Mouse (Mus musculus) right cerebral cortex, adult 2 months (tissue): ENCODE measurements around the gene Ift22.

Source experiments
- DNase-seq, 2 experiments: peaks; one replicate each; pipeline ENCODE4 v3.0.0; 2021 to 2022; ENCODE audit warnings: low spot score in 2 of 2

Ift22 gene

DNA sequence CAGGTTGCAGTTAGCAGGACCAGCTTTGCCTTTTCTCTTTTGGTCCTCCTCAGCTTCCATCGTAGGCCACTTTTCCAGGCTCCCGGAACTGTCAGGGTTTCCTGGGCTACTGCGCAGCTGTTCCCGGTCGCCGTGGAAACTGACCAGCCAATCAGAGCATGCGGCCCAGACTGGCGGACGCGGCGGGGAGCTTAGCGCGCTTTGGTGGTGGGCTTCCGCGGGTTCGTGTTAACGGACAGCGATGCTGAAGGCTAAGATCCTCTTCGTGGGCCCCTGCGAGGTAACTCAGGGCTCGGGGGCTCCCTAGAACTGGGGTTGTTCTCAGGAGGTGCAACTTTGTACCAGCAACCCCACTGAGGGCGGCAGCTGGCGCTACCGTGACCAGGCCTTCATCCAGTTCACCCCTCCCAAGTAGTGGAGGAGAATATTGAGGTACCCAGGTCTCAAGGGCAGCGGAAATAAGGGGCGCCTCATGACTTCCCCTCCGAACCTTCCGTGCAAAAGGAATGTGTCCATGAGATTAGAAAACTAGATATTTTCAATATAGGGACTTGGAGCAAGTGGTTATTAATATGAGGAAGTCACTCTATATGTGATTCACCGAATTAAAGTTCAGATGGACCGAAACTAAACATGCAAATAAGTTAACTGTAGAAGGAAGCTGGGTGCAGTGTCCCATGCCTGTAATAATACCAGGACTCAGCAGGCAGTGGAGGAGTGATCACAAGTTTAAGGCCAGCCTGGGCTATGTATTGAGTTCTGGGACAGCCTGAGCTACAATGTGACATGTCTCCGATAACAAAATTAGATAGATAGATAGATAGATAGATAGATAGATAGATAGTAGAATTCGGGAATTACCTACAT lies at the start of gene Ift22:
Gene Ift22 (plus strand): TSS at position 160 of the 867 bp plus-strand sequence.
- DNase-seq = peak; percentile 96 to 98

DNA sequence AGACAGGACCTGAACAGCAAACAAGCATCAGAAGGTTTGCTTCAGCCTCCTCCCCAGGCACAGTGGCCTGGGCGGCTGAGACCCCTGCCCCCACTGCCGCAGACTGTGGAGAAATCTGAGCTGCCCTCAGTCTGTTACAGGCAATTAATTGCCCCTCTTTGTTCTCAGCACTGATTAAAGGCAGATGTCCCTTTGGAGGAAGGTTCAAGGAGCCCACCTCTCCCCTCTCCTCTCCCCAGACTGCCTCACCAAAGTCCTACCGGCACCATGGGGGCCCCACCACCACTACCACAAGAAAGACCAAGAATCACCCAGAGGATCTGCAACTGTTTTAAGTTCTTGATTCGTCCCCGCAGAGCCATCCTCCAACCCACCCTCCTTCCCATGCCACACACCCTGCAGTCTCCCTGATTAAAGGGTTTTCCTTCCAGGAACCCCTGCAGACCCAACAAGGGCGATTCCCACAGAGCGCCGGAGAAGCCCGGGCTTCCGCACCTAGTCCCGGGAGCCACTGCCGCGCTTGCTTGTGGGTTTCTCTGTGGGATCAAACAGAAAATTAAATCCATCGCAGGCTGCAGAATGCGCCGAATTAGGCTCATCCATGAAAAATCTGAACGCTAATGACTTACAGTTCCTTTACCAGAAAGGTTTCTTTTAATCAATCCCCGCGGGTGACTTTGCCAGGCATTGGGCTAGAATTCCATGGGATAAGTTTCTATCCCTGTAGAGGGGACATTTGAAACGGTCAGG lies 46.6 kb upstream of the Ift22 start:
- DNase-seq = no peak

DNA sequence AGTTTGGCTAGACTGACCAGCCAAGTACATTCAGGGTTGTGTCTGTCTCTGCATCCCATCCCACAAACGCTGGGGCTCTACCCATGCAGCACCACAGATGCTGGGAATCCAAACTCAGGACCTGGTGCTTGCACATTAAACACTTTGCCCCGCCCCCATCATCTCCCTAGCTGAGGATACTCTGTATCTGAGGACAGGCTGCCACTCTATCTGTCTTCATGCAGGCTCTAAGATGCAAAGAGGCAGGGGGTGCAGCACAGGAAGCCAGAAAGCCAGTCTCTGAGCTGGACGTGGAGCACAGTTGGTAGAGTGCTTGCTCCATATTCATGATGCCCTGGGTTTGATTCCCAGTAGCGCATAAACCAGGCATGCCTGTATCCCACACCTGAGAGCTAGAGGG lies 45.1 kb upstream of the Ift22 start:
- no peak for DNase-seq

DNA sequence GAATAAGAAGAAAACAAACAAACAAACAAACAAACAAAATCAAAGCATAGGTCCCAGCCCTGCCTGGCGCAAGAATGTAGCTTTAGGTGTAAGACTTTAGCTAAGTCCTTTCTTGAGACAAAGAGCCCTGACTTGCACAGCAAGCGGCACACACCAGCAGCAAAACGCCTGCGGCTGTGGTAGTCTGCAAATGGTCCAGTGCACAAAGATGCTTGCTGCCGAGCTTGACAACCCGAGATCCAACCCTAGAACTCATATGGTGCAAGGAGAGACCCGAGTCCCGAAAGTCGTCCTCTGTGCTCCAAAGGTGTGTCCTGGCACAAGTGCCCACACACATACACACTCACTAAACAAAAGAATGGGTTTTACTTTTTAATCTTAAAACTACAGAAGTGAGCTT lies 44.7 kb upstream of the Ift22 start:
- DNase-seq = no peak

DNA sequence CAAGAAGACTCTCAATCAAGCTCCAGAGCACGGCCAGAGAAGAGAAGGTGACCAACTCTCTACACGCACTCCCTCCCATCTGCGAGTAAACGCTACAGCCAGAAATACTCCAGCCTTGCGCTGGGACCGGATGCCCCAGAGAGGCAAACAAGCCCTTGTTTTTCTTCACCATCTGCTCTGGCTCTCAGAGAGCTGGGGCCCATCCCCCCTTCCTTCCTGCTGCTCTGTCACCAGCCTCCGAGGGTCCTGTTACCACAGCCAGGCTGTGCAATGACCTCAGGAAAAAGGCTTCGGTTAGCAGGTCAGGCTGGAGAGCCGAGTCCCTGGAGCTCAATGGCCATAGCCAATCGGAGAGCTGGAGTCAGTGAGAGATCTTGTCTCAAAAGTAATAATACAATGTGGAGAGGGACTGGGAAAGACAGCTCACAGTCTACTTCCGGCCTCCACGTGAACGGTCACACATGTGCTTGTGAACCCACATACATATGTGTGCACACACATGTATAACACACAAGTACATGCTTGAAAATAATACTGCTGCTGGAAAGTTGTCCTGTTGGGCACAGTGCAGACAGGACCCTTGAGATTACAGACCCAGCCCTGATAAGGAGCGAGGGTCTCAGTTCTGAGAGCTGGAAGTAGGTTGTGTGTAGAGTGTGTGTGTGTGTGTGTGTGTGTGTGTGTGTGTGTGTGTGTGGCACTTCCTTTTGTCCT lies 43.8 kb upstream of the Ift22 start:
- peak; percentile 19 to 21 for DNase-seq

DNA sequence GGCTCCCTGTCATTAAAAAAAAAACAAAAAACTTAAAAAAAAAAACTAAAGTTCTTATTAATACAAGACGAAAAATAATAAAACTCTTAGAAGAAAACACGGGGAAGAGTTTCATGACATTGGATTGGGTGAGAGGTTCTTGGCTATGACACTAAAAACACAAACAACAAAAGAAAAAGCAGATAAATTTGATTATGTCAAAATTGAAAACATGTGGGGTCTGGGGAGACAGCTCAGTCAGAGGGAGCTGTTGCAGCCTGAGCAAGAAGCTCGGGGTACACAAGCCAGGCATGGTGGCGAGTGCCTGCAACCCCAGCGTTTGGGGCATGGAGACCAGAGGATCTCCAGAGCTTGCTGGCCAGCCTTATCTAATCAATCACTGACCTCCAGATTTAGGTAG lies 40.2 kb upstream of the Ift22 start:
- DNase-seq = no peak

DNA sequence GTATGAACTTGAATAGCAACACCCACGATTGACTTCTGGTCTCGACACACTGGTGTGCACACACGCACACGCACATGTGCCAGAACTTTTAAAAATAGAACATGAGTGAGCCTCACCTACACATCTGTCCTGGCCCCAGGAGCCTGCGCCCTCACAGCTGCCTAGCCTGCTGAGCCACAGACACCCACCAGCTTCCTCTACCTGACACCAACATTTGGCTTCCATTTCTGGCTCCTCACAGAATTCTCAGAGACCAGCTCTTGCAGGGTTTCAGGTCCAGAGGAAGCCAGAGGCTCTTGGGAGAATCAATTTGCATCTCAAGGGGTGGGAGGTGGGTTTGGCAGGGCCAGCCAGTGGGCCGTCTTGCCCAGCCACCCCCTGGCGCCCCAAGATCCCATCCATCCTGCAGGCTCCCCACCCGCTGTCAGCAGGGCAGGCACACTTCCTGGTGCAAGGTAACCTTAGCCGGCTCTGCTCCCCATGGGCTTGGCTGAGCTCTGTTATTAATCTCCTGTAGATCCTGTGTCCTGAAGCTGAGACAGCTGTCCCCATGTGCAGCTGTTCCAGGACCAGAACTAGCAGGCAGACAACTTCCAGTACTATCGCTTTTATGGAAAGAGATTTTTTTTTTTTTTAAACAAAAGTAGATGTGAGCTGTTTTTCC lies 38.4 kb upstream of the Ift22 start:
- DNase-seq = no peak

DNA sequence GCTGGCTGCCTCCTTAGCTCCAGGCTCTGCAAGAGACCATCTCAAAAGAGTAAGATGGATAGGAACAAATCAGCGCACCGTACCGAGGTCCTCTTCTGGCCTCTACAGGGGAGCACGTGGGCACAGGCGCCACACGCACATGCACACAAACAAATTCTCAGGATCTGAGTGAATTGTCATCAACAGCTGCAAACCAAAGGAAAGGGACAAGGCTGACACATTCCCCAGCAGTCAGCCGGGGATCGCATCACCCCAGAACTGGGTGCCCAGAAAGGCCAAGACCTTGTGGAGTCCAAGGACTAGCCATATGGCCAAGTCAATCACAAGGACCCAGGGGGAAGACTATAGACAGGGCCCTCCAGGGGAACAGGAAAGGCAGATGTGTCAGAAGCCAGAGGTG lies 35.5 kb upstream of the Ift22 start:
- DNase-seq = no peak

DNA sequence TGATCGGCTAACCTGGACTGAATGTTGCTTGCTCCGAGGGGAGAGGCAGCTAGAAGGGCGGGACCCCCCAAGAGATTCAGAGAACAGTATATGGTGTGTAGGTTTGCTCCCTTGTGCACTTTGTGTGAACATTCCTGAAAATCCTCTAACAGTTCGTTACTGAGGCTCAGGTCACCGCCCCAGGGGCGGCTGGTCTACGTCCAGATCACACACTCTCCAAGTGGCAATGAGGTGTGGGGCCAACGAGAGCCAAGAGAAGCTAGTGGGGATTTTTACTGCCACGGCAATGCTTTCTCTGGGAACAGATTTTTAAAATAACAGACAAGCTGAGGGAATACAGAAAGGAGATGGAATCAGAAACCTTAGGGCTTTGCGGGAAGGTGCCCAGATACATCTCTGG lies 33.7 kb upstream of the Ift22 start:
- no peak for DNase-seq

DNA sequence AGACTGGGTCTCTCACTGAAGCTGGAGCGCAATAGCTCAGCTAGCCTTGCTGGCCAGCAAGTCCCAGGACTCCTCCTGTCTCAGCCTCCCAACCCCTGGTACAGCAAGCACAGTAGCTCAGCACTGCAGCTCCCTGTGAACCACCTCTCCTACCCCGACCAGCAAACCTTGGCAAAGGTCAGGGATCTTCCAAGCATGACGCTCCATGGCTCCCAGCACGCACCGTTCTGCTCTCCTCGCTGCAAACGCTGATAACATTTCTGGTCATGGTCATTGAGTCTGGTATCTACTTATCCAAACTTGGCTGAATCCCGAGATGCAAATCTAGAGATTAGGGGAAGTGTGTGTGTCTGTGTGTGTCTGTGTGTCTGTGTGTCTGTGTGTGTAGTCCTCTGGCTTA lies 27.8 kb upstream of the Ift22 start:
- no peak for DNase-seq

DNA sequence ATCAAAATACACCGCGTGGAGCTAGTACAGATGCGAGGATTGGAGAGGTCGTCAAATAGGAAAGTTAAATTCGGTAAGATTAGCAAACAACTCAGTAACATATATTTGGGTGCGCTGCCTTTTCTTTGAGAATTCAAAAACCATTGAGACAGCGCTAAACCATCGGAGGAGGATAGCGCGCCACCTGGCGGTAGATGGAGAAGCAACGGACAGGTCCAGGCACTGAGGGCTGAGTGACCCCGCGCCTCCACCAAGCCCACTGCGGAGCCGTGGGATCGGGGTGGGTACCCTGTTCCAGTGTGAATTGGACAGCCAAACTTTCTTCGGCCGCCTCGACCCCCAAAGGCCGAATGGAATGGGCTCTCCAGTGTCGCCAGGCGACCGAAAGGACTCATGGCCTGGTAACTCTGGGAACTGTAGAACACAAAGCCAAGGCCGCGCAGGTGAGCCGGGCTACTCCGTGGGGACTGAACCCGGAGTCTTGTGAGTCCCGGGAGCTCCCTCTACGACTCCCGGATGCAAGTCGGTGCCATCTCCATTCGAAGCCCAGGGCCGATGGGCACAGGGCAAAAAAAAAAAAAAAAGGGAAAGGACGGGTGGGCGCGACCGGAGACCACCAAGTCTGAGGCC lies 26.5 kb upstream of the Ift22 start:
- peak; percentile 89 to 91 for DNase-seq

DNA sequence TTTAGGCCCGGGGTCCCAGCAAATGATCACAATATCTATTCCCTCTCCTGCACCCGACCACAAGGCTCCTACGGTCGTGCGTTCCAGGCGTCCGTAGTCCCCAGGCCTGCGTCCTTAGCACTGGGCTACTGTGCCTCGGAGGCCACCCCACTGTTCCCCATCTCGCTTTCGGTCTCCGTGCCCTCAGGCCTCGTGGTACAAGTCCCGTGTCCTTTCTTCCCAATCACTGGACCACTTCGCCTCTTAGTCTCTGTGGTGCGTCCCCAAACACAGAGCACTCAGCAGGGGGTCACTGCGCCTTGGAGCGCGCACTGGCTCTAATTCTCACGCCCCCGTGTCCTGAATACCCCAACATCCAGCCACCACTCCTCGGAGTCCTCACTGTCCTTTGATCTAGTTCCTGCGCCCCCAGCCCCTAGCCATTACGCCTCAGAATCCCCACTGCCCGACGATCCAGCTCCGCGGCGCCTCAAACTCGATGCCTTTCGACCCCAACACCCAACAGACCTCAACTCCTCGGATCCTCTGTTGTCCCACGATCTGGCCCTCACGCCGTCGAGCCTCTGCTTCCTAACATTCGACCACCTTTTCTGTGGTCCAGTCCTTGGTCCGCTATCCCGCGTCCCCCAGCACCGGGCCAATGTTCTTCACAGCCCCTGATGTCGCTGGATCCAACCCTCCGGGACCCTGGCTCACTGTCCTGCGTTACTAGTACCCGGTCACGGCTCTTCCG lies 25.7 kb upstream of the Ift22 start:
- DNase-seq = no peak

DNA sequence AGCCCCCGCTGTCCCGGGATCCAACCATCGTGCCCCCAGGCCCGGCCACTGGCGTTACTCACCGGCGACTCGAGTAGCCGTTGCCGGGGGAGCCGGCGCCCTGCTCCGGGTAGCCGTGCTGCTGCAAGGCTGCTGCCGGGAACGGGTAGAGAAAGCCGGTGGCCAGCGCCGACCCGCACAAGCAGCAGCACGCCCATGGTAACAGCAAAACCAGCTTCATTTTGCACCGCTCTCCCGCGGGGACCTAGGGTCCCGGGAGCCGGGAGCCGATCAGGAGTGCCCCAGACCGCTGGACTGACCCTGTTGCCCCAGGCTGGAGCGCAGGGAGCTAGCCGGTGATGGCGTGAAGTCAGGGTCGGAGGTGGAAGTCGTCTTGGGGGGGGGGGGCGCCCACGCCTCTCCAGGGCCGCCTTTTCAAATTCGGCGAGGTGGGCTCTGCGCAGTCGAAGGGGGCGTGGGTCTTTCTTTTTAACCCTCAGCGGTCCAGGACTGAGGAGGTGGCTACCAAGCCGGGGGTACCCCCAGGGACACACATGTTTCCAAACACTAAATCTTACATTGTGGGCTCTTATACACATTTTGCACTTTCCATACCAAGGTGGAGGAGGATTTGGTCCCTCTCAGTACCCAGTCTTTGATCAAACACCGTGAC lies 25.0 kb upstream of the Ift22 start, which contains the start of gene Col26a1:
Gene Col26a1 (minus strand): TSS at position 422 of the 652 bp plus-strand sequence.
- peak; percentile 24 to 44 for DNase-seq

DNA sequence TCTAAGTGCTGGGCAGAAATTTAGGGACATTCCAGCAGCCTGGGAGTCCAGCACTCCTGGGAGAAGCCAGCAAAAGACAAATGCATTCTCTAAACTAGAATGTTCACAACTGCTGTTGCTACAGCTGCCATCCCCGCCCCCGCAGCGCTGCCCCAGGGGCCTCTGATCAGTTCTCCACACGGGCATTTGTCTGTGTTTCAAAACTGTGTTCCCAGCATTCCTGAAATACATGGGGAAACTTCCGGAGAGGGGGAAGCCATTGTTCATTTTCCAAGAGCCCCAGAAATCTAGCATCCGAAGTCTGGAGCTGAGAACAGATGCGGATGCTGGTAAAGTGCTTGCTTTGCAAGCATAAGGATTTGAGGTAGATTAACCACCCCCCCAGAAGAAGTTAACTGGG lies 21.0 kb upstream of the Ift22 start:
- no peak for DNase-seq

DNA sequence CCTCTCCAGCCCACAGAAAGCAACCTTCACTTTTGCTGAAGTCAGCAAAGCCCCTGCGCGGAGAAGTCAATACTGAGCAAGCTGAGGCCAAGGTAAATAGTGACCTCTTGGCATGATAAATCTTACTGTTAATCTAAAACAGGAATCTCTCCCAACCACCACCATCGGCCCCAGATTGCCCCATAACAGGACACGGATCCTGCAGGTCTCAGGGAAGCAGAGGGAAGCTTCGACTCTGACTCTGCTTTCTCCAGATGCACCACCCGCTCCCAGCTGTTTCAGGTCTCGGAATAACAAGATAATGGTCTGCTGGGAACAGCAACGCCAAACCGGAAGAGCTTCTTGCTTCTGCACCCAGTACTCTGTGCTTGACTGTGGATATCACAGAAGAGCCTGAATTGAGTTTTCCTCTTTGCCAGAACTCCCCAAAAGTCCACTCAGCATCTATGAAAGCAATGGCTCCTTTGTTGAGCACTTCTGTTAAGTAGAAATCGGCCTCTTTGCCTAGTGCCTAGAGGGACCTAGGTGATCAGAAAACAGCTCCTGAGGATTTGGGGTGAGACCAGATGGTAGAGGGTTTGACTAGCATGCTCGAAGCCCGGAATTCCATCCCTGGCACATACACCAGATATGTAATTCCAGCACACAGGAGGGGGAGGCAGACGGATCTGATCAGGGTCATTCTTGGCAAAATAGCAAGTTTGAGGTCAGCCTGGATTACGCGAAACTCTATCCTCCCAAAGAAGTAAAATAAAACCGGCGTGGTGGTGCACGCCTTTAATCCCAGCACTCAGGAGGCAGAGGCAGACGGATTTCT lies 19.2 kb upstream of the Ift22 start:
- DNase-seq = no peak

DNA sequence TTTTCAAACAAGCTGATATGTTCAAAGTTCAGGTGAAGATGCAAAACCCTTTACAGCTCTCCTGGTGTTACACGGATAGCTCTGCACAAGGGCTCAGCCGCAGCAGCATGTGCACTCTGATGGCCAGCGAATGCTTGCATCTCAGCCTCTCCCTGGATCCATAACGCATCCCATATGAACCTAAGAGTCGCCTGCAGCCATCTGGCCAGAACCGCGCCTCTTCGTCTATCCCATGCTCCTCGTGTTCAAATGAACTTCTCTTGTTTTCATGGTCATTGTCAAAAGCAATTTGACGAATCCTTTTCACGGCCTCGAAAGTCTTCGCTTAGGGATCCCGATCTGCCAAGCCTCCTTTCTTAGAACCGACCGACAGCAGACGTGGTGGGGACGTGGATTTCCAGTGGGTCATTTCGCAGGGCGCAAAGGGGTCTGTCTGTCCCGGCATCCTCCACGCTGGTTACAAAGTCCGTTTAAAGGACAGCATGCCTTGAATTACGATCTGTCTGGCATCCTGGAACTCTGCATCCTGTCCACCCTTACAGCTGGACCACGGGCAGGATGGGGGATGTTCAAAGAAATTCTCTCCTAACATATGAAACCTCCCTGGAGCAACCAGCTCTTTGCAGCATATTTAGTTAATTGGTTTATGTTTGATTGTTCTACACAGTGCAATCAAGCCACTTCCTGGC lies 13.0 kb upstream of the Ift22 start:
- no peak for DNase-seq

DNA sequence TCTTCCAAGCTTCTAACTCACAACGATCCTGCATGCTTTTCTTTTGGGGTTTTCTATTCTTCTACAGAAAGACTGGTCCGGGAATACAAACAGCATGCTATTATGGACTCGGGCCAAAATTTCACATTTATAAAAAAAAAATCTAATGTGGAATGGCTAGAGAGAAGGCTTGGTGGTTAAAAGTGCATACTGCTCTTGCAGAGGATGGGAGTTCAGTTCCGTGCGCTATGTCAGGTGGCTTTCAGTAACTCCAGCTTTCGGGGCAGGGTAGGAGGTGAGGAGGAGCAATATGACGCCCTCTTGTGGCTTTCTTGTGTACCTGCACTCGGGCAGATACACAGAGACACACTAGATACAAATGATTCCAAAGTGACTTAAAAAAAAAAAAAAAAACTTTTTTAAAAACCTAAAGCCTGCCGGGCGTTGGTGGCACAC lies 12.4 kb upstream of the Ift22 start:
- no peak for DNase-seq

DNA sequence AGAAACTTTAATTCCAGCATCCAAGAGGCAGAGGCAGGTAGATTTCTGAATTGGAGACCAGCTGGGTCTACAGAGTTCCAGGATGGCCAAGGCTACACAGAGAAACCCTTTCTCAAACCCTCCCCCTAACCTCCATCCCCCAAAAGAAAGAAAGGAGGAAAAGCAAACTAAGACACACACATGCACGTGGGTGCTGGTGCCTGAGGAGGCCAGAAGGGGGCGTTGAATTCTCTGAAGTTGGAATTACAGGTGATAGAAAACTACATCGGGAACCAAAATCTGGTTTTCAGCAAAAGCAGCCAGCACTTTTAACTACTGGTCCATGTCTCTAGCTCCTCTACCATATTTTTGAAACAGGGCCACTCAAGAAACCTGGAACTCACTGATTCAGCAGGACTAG lies 3.3 kb upstream of the Ift22 start:
- DNase-seq = no peak

DNA sequence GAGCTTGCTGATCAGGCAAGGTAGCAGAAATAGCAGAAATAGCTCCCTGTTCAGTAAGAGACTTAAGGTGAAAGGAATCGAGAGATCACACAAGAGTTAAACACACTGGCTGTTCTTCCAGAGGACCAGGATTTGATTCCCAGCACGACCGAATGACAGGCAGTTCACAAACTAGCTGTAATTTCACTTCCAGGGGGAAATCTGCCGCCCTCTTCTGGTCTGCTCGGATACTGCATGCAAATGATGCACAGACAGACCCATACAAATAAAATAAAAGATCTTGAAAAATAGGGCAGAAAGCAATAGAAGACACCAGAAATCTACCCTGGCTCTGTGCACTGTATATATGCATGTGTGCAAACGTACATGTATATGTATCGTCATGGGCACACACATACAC lies 2.3 kb upstream of the Ift22 start:
- DNase-seq = no peak
